Mouse (Mus musculus) stomach, postnatal 0 days (tissue): ENCODE measurements around the gene Epb41.

ENCODE experiments used
- CTCF ChIP-seq: IDR thresholded peaks from 2 replicates; pipeline ENCODE4 v1.5.1; 2016; ENCODE audit warnings: antibody characterized with exemption, low read depth, mild to moderate bottlenecking, moderate library complexity
- EP300 ChIP-seq: optimal IDR thresholded peaks from 2 replicates; pipeline ENCODE3; 2016; ENCODE audit warnings: antibody characterized with exemption

GRCm38 (mm10) chr4:132034242-132034641 is 40.9 kb downstream of the Epb41 start:
- no peak for TF ChIP-seq CTCF
- no peak for TF ChIP-seq EP300
